Mouse (Mus musculus) lung, postnatal 0 days (tissue): ENCODE data around the gene Gcm2.
A peak's percentile ranks its signal among the peaks of the same experiment; 100 is the strongest.

Source experiments
- CTCF ChIP-seq: IDR thresholded peaks from 2 replicates; pipeline ENCODE4 v1.5.1; 2016; ENCODE audit warnings: antibody characterized with exemption, mild to moderate bottlenecking
- EP300 ChIP-seq: IDR thresholded peaks from 2 replicates; pipeline ENCODE4 v1.6.1; 2016; ENCODE audit warnings: antibody characterized with exemption, mild to moderate bottlenecking, control low read depth

- no peak for TF ChIP-seq EP300
- TF ChIP-seq CTCF, result peak; percentile 71
Observed at GRCm38 (mm10) chr13:41085140-41085539, 25.7 kb downstream of the Gcm2 start.
